Mouse (Mus musculus): Measurements from ENCODE around the gene Gtf2e1.

GRCm38 (mm10) chr16:37498581-37498980 lies 41.0 kb downstream of the Gtf2e1 start:
- TF ChIP-seq POLR2A (IDR thresholded peaks at IDR 0.05; ENCODE audit: control insufficient read depth, extremely low read depth, insufficient read depth, low read length, poor library complexity) (no peak), CTCF (IDR thresholded peaks at IDR 0.05; ENCODE audit: borderline replicate concordance, control insufficient read depth, extremely low read depth, insufficient read depth, low read length, poor library complexity) (no peak)
